Mouse (Mus musculus): ENCODE data around the gene Dnmt3a.

Dnmt3a gene

GRCm38 (mm10) chr12:3787041-3787440, 18.8 kb upstream of the Dnmt3a start:
- no peak for DNase-seq (ENCODE audit: low spot score)

- DNase-seq (ENCODE audit: low spot score) = no peak
Observed at GRCm38 (mm10) chr12:3787541-3787940, 18.3 kb upstream of the Dnmt3a start.

- DNase-seq (ENCODE audit: low spot score) = no peak
Observed at GRCm38 (mm10) chr12:3788421-3789051, 17.3 kb upstream of the Dnmt3a start.

GRCm38 (mm10) chr12:3789626-3790185, 16.1 kb upstream of the Dnmt3a start:
- DNase-seq (ENCODE audit: low spot score) = no peak

GRCm38 (mm10) chr12:3791257-3791656, 14.6 kb upstream of the Dnmt3a start:
- no peak for DNase-seq (ENCODE audit: low spot score)

- peak; percentile 94 for DNase-seq (ENCODE audit: low spot score)
Observed at GRCm38 (mm10) chr12:3791732-3792131, 14.1 kb upstream of the Dnmt3a start.

GRCm38 (mm10) chr12:3792248-3792647, 13.6 kb upstream of the Dnmt3a start:
- no peak for DNase-seq (ENCODE audit: low spot score)

- no peak for DNase-seq (ENCODE audit: low spot score)
Observed at GRCm38 (mm10) chr12:3795569-3795968, 10.2 kb upstream of the Dnmt3a start.

- no peak for DNase-seq (ENCODE audit: low spot score)
Observed at GRCm38 (mm10) chr12:3799551-3799950, 6.3 kb upstream of the Dnmt3a start.

- peak; percentile 65 for DNase-seq (ENCODE audit: low spot score)
Observed at GRCm38 (mm10) chr12:3806271-3806684, 471 bp downstream of the Dnmt3a start.

- DNase-seq (ENCODE audit: low spot score) = peak; percentile 45
Observed at GRCm38 (mm10) chr12:3806703-3807547, 1.1 kb downstream of the Dnmt3a start.

- peak; percentile 60 for DNase-seq (ENCODE audit: low spot score)
Observed at GRCm38 (mm10) chr12:3807548-3808395, 2.0 kb downstream of the Dnmt3a start.

- no peak for DNase-seq (ENCODE audit: low spot score)
Observed at GRCm38 (mm10) chr12:3808396-3808981, 2.7 kb downstream of the Dnmt3a start.

GRCm38 (mm10) chr12:3809520-3810180, 3.8 kb downstream of the Dnmt3a start:
- DNase-seq (ENCODE audit: low spot score) = no peak

GRCm38 (mm10) chr12:3810455-3810854, 4.6 kb downstream of the Dnmt3a start:
- no peak for DNase-seq (ENCODE audit: low spot score)

GRCm38 (mm10) chr12:3811596-3811995, 5.8 kb downstream of the Dnmt3a start:
- DNase-seq (ENCODE audit: low spot score) = no peak

GRCm38 (mm10) chr12:3812251-3812650, 6.4 kb downstream of the Dnmt3a start:
- DNase-seq (ENCODE audit: low spot score) = no peak

GRCm38 (mm10) chr12:3813138-3813537, 7.3 kb downstream of the Dnmt3a start:
- DNase-seq (ENCODE audit: low spot score) = no peak

GRCm38 (mm10) chr12:3815386-3815785, 9.6 kb downstream of the Dnmt3a start:
- no peak for DNase-seq (ENCODE audit: low spot score)

- DNase-seq (ENCODE audit: low spot score) = no peak
Observed at GRCm38 (mm10) chr12:3817033-3817432, 11.2 kb downstream of the Dnmt3a start.

- DNase-seq (ENCODE audit: low spot score) = no peak
Observed at GRCm38 (mm10) chr12:3817566-3817965, 11.8 kb downstream of the Dnmt3a start.
